Mouse (Mus musculus) lung, adult 18-20 months (tissue): ENCODE measurements around the gene Lrit2.

Experiments used
- DNase-seq, 2 experiments: peaks; one replicate each; pipeline ENCODE4 v3.0.0; 2022; ENCODE audit warnings: mixed read lengths in 2 of 2

The Lrit2 gene

GRCm38 (mm10) chr14:37067629-37068028 lies at the start of gene Lrit2:
TSS of gene Lrit2 (plus strand) at chr14:37067929.
- DNase-seq, result no peak

GRCm38 (mm10) chr14:37027248-37027933 lies 40.3 kb upstream of the Lrit2 start:
- DNase-seq, result no peak

- no peak for DNase-seq
Measured at GRCm38 (mm10) chr14:37027951-37028350, 39.8 kb upstream of the Lrit2 start.

GRCm38 (mm10) chr14:37028555-37028954 lies 39.2 kb upstream of the Lrit2 start:
- no peak for DNase-seq

GRCm38 (mm10) chr14:37032481-37033104 lies 35.1 kb upstream of the Lrit2 start:
- DNase-seq, result no peak

GRCm38 (mm10) chr14:37033241-37033640 lies 34.5 kb upstream of the Lrit2 start:
- peak; percentile 52 to 67 for DNase-seq

GRCm38 (mm10) chr14:37034432-37034831 lies 33.3 kb upstream of the Lrit2 start:
- DNase-seq, result no peak

GRCm38 (mm10) chr14:37048914-37049410 lies 18.8 kb upstream of the Lrit2 start, which contains the start of gene Rgr:
TSS of gene Rgr (minus strand) at chr14:37048964.
- no peak for DNase-seq

GRCm38 (mm10) chr14:37064849-37065248 lies 2.9 kb upstream of the Lrit2 start:
- DNase-seq, result no peak

GRCm38 (mm10) chr14:37066636-37067035 lies 1.1 kb upstream of the Lrit2 start:
- no peak for DNase-seq

GRCm38 (mm10) chr14:37068516-37068915 lies 787 bp downstream of the Lrit2 start:
- DNase-seq, result peak in 1 of 2 experiments; percentile 8

GRCm38 (mm10) chr14:37080724-37081123 lies 13.0 kb downstream of the Lrit2 start:
- DNase-seq, result no peak

GRCm38 (mm10) chr14:37083755-37084154 lies 16.0 kb downstream of the Lrit2 start:
- DNase-seq, result no peak

- DNase-seq, result no peak
Measured at GRCm38 (mm10) chr14:37094436-37094835, 26.7 kb downstream of the Lrit2 start.

- no peak for DNase-seq
Measured at GRCm38 (mm10) chr14:37095556-37095955, 27.8 kb downstream of the Lrit2 start.

GRCm38 (mm10) chr14:37097956-37098530 lies 30.3 kb downstream of the Lrit2 start, which contains the start of gene Cdhr1:
TSS of gene Cdhr1 (minus strand) at chr14:37098347.
- no peak for DNase-seq

GRCm38 (mm10) chr14:37101531-37101930 lies 33.8 kb downstream of the Lrit2 start:
- DNase-seq, result no peak

GRCm38 (mm10) chr14:37102484-37102883 lies 34.8 kb downstream of the Lrit2 start:
- DNase-seq, result no peak

- DNase-seq, result no peak
Measured at GRCm38 (mm10) chr14:37104747-37105146, 37.0 kb downstream of the Lrit2 start.

- no peak for DNase-seq
Measured at GRCm38 (mm10) chr14:37105846-37106245, 38.1 kb downstream of the Lrit2 start.

GRCm38 (mm10) chr14:37109460-37109859 lies 41.7 kb downstream of the Lrit2 start:
- DNase-seq, result no peak

- DNase-seq, result no peak
Measured at GRCm38 (mm10) chr14:37109975-37110374, 42.2 kb downstream of the Lrit2 start.

GRCm38 (mm10) chr14:37110456-37110855 lies 42.7 kb downstream of the Lrit2 start:
- DNase-seq, result no peak

GRCm38 (mm10) chr14:37111371-37111770 lies 43.6 kb downstream of the Lrit2 start:
- no peak for DNase-seq
